Mouse (Mus musculus): ENCODE data around the gene Zcchc12. TPM values are rescaled to one million over a fixed set of nuclear protein-coding genes. Genes with fewer than 3 reads are reported as not detected.

The Zcchc12 gene
- total RNA-seq (2022), result not detected

DNA sequence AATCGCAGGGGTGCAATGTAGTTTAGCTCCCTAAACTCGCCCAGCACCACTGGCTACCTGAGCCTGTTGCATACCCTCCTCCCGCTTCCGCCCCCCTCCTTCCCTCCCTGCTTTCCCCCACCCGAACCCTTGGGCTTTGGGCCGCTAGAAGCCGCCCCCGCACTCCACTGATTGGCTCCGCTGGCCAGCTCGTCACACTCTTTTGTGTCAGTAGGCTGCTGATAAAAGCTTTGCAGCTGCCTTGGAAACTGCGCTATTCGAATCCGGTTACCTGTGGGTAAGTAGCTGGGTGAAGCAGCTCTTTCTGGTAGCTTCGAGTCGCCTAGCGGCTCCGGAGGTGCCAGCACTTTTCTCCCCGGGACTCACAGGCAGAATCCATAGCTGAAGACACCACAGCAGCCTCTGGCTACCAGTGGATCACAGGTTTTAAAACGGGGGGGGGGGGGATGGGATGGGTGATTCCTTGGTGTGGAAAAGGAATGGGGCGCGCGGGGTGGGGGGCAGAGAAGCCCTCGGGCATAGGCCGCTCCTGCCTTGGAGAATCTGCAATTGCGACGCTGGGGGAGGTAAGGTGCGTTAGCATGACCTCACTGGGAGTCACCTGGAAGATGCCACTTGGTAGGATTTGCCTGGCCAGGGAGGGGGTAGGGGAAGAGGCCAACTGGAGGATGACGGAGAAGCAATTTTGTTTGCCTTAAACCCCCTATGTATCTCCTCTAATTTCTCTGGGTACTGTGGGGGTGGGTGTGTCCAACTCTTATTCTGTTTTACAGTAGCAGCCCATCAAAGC, at the start of gene Zcchc12:
Zcchc12 (plus strand) TSS at position 169 of the 790 bp plus-strand sequence.
- no peak for DNase-seq (ENCODE audit: low spot score in 2 of 2)

DNA sequence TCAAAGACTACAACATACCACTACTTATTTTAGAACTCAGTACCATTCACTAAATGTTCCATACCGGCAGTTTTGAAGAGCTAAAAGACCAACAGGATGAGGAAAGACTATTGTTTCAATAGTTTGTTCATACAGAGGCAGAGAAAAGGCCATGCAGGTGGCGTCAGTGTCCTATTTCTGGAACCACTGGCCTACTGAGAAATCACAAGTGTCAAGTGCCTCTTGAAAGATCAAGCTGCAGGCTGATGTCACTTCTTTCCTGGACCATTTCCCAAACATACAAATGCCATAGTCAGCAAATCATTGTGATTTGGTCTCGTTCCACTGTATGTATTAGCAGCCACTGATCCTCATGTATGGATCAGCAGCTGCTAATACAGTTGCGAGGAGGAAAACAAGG, 49.0 kb upstream of the Zcchc12 start:
- DNase-seq (ENCODE audit: low spot score in 2 of 2), result no peak

DNA sequence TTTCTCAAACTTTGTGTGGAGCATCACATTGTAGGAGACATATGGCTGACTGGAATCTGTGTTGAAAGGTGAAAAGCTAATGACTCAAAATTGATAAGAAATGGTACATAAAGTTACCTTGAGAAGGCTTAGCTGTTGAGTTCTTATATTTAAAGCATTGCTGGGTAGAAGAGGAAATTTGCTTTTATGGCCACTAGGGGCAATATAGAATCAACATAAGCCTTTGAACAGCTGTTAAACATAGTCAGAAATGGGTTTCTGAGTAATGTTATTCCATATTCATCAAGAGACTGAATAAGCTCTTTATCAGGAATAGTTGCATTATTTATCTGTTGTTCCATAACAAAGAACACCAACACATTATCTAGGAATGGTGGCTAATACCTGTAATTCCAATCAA, 45.6 kb upstream of the Zcchc12 start:
- DNase-seq (ENCODE audit: low spot score in 2 of 2), result no peak

DNA sequence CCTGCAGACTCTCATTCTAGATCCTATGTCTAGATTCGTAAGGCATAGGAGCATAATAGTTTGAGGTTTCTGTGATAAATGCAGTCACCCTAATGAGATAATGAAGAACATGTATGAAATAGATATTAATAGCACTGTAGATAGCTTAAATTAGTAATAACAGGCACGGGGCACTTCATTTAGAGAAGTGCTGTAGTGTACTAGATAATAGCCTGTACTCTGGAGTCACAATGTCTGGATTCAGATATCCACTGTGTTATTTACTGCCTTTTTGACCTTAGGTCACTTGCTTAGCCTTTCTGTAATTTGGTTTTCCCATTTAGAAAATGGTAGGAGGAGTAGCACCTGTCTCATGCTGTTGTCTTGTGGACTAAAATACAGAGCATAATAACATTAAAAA, 39.0 kb upstream of the Zcchc12 start:
- no peak for DNase-seq (ENCODE audit: low spot score in 2 of 2)

DNA sequence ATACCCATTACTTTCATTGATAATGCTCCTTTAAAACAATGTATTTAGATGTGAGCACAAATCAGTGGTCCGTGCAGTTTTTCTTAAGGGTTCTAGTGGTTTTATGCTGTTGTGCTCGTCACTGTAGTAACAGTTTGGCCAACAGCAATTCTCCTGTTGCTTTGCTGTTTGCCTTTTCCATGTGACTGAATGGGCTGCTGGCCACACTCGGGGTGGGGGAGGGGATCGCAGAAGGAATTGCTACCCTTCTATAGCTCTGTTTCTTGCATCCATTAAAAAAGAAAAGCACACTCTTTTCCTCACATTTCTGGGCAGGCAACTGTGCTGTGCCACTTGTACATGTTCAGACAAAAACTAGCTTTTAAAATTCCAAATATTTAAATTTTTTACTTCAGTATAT, 34.1 kb upstream of the Zcchc12 start:
- no peak for DNase-seq (ENCODE audit: low spot score in 2 of 2)

DNA sequence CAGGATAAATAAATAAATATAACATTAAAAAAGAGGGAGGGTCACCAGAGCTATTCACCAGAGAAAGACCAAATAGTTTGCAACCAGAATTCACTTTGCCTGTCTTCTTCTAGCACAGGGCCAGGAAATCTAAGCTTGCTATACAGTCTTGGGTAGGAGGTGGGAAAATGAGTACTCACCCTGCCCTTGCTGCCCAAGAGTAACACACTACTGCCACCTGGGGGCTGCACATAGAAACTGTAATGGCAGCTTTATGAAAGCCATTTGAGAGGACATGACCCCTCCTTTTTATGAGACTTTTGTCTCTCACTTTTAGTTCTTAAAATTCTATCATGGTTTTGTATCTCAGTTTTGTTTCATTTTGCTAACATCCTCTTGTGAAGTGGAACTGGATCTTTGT, 12.1 kb upstream of the Zcchc12 start:
- peak in 1 of 2 experiments; percentile 5 for DNase-seq (ENCODE audit: low spot score in 2 of 2)

DNA sequence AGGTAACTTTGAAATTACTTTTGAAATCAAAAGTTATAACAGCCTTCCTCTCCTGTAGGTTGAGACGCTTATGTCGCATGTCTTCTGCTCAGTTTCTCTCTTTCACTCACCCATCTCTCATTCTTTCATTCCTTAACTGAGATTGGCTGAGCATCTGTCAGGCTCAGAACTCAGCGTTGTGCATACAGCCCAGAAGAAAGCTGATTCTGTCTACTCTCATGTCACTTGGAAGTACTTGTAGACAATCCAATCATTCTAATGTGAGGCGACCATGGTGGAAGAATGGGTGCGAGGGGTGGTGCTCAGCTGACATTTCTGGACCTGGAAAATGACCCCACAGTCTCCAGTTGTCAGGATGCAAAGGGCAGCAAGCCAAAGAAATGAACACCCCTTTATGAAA, 9.7 kb upstream of the Zcchc12 start:
- no peak for DNase-seq (ENCODE audit: low spot score in 2 of 2)

DNA sequence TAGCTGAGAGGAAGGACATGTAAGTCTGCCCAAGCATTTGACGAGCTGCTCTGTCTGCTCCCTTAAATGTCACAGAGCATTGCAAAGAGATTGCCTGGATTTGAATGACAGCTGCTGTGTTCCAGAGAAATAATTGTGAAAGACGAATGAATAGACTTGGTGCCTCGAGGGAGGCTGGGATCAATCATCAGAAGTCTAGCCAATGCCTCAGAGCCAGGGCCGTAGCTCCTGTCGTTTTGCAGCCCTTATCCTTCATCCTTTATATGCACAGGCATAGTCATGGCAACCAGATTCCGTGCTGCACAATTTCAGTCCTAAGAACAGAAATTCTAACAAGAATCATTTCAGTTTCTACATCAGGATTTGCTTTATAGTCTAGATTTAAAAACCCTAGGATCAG, 9.3 kb upstream of the Zcchc12 start:
- no peak for DNase-seq (ENCODE audit: low spot score in 2 of 2)

DNA sequence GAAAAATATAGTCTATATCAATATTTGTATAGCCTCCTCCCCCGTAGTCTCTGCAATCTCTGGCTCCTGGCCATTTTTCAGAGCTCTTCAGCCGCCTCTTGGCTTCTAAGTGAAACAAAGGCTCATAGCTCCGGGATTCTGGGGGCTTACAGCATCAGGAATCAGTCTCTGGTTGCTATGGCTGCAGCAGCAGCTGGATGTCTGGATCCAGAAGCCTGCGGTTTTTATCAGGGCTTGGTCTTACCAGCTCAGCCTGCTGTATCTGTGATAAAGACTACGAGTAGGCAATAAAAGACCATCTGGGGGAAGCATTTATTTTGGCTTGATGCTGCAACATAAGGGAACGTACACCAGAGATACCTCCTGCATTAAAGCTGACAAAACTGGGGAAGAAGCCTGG, 1.8 kb upstream of the Zcchc12 start:
- no peak for DNase-seq (ENCODE audit: low spot score in 2 of 2)

DNA sequence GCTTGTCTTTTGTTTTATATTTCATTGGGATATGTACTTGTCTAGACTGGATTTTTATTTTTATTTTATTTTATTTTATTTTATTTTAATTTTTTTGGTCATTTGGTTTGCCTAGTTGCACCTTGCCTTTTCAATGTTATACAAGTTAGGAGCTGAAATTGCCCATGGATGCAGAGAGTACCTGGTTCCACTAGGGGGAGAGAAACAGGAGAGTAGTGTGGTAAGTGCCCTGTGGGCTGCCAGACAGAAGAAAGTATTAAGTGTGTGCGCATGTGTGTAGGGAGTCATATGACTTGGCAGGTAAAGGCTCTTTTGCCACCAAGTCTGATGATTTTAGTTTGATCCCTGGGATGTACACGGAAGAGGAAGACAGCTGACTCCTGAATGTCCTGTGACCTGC, 13.8 kb downstream of the Zcchc12 start:
- no peak for DNase-seq (ENCODE audit: low spot score in 2 of 2)

DNA sequence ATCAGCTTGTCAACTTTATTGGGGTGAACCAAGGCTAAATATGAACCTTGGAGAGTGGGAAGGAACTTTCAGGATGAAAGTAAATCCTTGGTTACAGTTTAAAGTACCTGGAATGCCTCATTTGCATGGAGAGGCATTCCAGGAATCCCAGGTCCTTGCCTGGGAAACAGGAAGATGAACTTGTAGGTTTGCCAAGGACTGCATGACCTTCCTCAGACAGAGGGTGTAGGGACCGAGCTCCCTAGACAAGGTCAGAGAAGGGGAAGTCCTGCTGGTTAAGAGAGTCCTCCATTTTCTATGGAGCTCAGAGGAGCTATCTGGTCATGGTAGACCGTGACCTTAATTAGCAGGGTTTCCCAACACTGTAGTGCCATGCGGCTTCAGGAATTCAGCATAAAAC, 15.5 kb downstream of the Zcchc12 start:
- no peak for DNase-seq (ENCODE audit: low spot score in 2 of 2)

DNA sequence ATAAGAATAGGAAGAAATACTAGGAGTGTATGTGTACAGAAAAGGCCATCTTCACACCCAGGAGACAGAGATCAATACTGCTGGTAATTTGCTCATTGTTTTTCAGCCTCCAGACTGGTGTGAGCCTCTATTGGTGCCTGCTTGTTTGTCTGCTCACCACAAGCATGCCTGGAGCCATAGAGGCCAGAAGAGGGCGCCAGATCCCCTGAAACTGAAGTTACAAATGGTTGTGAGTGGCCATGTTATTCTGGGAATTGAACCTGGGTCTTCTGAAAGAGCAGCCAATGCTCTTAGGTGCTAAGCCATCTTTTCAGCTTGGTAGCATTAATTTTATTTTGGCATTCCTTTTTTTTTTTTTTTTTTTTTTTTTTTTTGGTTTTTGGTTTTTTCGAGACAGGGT, 25.7 kb downstream of the Zcchc12 start:
- DNase-seq (ENCODE audit: low spot score in 2 of 2), result no peak

DNA sequence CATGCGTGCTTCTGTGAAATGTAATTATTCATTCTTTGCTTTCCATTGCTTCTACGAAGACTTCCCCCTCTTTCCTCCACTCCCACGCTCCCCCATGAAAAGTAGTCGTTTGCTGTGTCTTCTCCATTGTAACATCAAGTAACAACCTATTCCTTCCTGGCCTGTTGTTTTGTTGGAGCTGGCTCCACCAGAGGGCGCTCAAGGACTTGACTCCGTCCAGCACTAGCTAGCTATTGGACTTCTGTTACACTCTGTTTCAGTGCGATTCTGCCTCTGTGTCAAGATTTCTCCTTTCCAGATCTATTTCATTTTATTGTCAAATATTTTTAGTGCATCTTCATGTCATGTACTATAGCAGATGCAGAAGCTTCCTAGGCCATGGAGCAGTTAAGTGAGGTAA, 30.1 kb downstream of the Zcchc12 start:
- peak; percentile 19 to 50 for DNase-seq (ENCODE audit: low spot score in 2 of 2)

DNA sequence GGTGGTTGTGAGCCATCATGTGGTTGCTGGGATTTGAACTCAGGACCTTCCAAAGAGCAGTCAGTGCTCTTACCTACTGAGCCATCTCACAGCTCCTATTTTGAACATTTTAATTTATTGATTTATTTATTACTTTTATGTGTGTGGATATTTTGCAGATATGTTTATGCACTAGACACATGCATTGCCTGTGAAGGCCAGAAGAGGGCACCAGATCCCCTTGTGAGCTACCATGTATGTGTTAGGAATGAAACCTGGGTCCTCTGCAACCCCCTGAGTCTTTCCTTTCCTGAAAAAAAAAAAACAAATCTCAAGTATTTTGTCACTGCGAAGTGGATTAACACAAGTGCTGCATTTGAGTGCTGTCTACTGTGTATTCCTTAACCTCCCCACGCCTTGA, 30.9 kb downstream of the Zcchc12 start:
- DNase-seq (ENCODE audit: low spot score in 2 of 2), result no peak

DNA sequence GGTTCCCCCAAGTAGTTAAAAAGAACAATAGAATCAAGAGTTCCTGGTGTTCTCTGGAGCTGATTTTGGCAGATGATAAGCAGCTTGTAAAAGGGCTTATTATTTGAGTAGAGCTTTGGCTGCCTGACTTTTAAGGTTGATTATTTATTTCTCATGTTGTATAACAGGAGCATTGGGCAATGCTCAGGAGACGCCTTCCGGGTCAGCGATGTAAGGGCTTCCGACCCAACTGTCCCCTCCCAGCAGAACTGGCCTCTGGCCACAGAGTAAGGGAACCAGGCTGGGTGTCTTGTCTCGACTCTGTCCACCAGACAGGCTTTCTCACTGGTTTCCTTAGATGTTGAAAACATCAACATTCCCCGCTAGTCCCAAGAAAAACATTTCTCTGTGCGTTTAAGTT, 33.2 kb downstream of the Zcchc12 start:
- no peak for DNase-seq (ENCODE audit: low spot score in 2 of 2)

DNA sequence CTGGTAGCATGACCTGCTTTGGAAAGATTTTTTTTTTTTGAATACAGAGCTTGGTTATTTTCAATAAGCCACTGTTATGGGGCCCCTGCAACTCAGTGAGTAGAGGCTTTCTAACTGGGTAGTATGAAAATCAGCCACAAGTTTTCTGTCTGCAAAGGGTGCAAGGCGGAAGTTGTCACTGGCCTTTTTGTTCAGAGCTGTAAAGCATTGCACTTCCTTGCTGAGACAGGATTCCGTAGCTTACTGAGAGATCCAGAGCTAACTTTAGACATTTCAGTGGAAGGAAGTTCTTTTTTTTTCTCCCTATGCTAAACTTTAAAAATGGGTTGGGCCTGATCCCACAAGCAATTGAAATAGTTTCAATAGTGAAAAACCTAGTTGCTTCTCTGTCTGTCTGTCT, 33.6 kb downstream of the Zcchc12 start:
- DNase-seq (ENCODE audit: low spot score in 2 of 2), result no peak

DNA sequence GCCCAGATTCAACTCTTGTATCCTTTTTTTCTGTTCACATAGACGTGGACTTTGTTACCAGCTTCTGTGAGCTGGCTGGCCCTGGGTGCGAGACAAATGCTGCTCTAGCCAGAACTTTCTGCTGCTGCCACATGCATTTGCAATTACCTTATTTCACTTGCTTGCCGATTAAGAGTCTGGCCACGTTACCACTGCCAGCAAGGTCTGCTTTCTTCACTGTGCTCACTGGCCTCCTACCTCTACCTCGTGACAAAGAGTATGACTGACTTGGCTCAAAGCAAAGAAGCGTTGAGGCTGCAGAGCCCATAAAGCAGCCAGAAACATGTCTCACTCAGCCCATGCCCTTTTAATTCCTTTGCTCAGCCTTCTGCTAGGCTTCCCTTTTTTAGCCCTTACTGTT, 39.9 kb downstream of the Zcchc12 start:
- no peak for DNase-seq (ENCODE audit: low spot score in 2 of 2)

Other genes with a start within 250 kb of the Zcchc12 start
- 1 to 10 TPM in 3 of 4 experiments, under 1 TPM in 1; 0.90 to 1.7 (median 1.2) TPM for gene Il13ra1, start 83.8 kb upstream of the Zcchc12 start, total RNA-seq (2022)
- gene Lonrf3, start 132.4 kb downstream of the Zcchc12 start, total RNA-seq (2022), result 1 to 10 TPM; 1.0 to 2.8 (median 2.1) TPM
- gene Gm6268, start 205.4 kb downstream of the Zcchc12 start, total RNA-seq (2022), result not detected